Mouse (Mus musculus) common myeloid progenitor, adult 5-6 weeks (primary cell): ENCODE measurements at regions not wholly inside any gene's neighbourhood (a gene's known extent, or its start where the extent isn't known, plus 50 kb on each side); places are given as distances from the start of the nearest gene placed in this dataset.
A peak's percentile ranks its signal among the peaks of the same experiment; 100 is the strongest.

Experiments
- ATAC-seq: replicated peaks from 2 replicates; pipeline ENCODE4 v1.8.0; 2016; ENCODE audit warnings: low read depth, mild to moderate bottlenecking, moderate TSS enrichment, inconsistent platforms; ENCODE audit not compliant: poor library complexity, severe bottlenecking

- no peak for ATAC-seq
Observed at GRCm38 (mm10) chr16:55758707-55759067, 80.0 kb downstream of the Nfkbiz start.

GRCm38 (mm10) chr16:55757952-55758706 lies 80.6 kb downstream of the Nfkbiz start:
- no peak for ATAC-seq

- ATAC-seq = peak; percentile 18; the same call in 1 of the 2 replicates
Observed at GRCm38 (mm10) chr16:55757422-55757815, 81.3 kb downstream of the Nfkbiz start.

DNA sequence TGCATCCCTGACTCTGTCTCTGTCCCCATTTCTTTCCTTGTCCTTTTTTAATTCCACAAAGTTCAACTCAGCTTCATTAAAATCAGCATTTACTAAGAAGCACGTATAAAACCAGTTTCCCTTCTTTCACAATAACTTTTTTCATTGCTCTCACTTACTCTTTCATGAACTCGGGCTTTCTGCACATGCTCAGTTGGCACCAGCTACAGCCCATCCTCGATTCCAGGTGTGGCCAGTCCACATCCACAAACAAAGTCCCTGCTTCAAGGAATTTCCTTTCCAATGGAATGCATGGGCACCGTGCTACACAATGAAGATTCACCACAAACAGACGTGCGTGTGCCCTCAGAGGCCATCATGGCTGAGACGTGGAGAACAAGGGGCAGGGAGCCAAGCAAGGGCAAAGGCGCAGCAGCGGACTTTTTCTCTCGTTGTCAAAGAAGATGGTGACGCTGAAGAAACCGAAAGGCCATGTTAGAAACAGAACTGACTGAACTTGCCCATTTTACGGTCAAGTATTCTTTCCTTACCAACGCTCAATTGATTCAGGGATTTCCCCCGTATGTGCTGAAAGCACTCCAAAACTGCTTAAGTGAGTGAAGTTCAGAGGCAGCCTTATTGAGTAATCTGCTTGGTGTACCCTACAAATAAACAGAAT lies 81.8 kb downstream of the Nfkbiz start:
- no peak for ATAC-seq

DNA sequence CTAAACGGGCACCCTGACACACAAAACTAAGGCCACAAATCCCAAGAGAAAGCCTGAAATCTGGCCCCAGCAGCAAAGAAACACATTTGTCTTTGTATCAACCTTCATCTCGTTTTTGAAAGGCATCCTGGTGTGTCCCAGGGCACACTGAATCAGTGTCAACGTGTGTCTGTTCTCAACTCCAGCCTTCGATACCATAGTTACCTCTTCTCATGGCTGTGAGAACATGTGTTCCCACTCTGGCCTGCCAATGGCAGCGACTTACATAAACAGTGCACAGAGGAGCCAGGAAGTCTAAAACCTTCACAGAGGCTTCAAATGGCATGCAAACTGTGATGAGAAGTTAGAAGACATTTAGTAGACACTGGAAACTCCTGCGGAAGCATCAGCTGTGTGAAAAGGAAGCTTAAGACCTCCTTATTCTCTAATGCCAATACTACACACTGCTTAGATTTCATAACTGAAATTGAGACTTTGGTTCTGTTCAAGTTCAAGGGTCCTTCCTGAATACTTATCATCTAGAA lies 83.3 kb downstream of the Nfkbiz start:
- no peak for ATAC-seq

- ATAC-seq = peak; percentile 89
Observed at GRCm38 (mm10) chr16:55754092-55754763, 84.5 kb downstream of the Nfkbiz start.

DNA sequence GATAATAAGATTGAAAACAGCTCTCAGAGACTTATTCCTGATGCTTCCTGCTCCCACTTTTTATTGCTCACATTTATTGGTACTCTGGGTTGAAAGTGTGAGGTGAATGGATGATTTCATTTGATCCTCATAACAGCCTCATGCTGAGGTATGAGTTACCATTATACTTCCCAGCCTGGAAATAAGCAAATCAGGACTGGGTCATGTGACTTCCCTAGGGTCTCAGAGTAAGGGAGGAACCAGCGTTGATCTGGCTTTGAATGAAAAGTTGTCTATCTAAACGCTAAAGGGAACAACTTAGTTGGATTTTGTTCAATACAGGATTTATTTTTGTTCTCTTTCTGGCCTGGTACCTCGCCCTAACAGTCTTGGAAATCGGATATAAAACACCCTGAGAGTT lies 85.3 kb downstream of the Nfkbiz start:
- no peak for ATAC-seq

DNA sequence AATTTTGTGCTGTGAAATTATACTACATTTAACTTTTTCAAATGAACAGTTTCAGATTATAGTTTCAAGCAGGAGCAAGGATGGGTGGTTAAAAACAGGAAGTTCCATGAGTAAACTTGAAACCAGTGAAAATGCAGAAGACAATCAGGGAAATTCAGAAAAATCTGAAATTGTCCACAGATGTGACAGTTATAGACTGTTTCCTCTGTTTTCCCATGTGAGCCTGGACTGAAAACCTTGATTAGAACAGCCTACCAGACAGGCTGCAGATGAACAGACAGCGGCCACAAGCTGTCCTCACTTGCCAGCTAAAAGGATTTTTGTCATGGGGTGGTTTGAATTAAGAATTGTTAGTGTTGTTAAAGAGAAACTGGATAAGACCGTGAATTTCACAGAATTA lies 91.4 kb downstream of the Nfkbiz start:
- peak; percentile 90 for ATAC-seq

GRCm38 (mm10) chr16:55746159-55746558 lies 92.5 kb downstream of the Nfkbiz start:
- ATAC-seq = no peak

- no peak for ATAC-seq
Observed at GRCm38 (mm10) chr16:55745094-55745493, 93.6 kb downstream of the Nfkbiz start.

GRCm38 (mm10) chr16:55741099-55741863 lies 97.4 kb downstream of the Nfkbiz start:
- no peak for ATAC-seq

DNA sequence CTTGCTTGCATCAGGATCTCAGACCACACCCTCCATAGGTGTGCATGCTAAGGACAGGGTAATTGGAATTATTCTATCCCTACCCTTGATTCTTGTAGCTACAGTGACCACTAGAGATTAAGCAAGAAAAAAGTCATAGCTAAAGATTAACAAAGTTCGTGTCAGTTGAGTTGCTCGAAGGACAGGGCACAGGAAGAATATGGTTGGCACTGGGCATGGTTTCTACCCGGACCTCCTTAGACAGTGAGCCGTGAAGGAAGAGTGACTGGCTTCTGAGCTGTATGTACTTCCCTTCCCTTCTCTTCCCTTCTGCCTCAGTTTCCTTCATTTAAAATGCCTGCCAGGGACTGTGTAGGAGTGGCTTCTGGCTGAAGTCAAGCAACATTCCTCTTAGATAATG lies 100.0 kb downstream of the Nfkbiz start:
- ATAC-seq = no peak

GRCm38 (mm10) chr16:55735476-55735968 lies 103.2 kb downstream of the Nfkbiz start:
- no peak for ATAC-seq

DNA sequence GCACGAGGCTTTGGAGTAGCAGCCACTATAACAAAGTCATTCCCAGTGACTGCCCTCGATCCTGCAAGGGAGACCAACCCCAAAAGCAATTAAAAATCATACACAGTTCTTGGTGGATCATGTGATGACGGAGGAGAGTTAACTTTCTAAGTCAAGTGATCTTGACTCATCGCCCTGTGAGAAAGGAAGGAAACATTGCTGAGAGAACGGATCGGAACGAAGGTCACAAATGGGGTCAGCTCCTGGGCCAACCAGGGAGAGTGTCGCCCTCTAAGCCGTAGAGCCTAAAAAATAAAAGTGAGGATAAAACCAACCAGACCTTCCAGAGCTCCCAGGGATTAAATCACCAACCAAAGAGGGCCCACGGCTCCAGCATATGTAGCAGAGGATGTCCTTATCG lies 104.4 kb downstream of the Nfkbiz start:
- ATAC-seq = no peak

GRCm38 (mm10) chr16:55733751-55734150 lies 104.9 kb downstream of the Nfkbiz start:
- no peak for ATAC-seq

DNA sequence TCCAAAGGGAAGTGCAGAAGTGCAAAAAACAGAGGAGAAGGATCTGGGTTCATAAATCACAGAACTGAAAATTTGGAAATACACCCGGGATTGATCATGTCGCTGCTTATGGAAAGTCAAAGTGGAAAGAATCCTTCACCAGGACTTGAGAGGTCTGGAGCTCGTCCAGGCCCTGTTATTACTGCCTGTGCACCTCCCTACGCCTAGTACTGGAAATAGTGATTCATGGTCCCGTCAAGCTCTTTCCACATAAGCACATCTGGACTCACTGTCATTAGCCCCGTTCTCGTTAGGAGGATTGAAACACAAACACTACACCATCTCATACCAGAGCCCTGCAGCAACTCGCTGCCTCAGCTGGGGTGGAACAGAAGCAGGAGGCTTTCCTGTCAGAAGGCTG lies 107.7 kb downstream of the Nfkbiz start:
- no peak for ATAC-seq

- no peak for ATAC-seq
Observed at GRCm38 (mm10) chr16:55726538-55726937, 112.2 kb downstream of the Nfkbiz start.

DNA sequence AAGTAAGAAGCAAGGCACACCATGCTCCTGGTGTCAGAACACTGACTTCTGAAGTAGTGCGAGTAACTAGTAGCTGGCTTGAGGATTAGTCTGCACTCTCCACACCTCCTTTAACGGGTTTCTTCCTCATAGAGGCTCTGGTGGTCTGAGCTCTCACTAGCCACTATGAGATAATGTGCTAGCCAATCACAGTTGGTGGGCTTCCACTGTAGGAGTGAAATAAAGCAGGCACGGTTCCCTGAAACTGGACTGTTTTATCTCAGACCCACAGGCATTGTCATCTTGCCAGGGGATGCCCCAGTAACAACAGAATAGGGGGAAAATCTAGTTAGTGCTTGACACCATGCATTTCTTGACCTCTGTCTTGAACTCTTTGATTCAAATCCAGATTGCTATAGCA lies 118.3 kb downstream of the Nfkbiz start:
- peak; percentile 98 for ATAC-seq

DNA sequence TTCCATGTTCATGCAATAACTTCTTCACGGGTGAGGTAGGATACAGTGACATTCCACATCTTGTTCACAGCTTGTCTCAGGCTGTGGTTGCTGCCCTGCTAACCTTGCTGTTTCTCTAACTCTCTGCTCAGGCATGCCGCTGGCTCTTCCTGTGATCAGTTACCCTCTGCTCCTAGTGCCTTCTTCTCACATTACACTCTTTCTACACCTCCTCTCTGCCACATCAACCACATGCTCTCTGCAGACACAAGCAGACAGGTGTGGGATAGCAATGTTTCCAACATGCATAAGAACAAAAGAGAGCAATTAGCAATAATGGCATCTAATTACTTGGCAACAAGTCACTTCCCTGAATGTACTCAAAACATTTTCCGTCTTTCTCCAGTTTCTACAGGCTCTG lies 128.7 kb downstream of the Nfkbiz start:
- ATAC-seq = no peak

GRCm38 (mm10) chr16:55706502-55706901 lies 132.2 kb downstream of the Nfkbiz start:
- no peak for ATAC-seq
